Mouse (Mus musculus) cerebellum, adult 18-20 months (tissue): Measurements from ENCODE around the gene Prlh.

Experiments
- DNase-seq, 2 experiments: peaks; one replicate each; pipeline ENCODE4 v3.0.0; 2021

Prlh gene

GRCm38 (mm10) chr1:91001871-91002539 is 49.1 kb downstream of the Prlh start:
- DNase-seq = no peak

- no peak for DNase-seq
Measured at GRCm38 (mm10) chr1:91002641-91003040, 49.7 kb downstream of the Prlh start.
